Mouse (Mus musculus): Measurements from ENCODE around the gene Donson. TPM values are rescaled to one million over a fixed set of nuclear protein-coding genes. Genes with fewer than 3 reads are reported as not detected.
"Not testable (repeated sequence)": the region's sequence is repeated elsewhere in the genome, so short reads cannot be mapped to it uniquely, and the experiment has no call there.

Gene Donson
- total and polyA plus RNA-seq, 3 experiments, result 51.9 to 63.9 (median 62.5) TPM

- no peak for TF ChIP-seq ZC3H11A (IDR thresholded peaks at IDR 0.05; ENCODE audit: low read depth, low read length)
- 0 out of 2 replicates have a peak, but pooled peaks have one; percentile 25 for TF ChIP-seq KAT2A (IDR thresholded peaks at IDR 0.05; ENCODE audit: insufficient replicate concordance, low read length)
- peak; percentile 2; the same call in 1 of the 2 replicates for TF ChIP-seq CHD2 (IDR thresholded peaks at IDR 0.05; ENCODE audit: low read length)
- TF ChIP-seq POLR2A (IDR thresholded peaks at IDR 0.05; ENCODE audit: low read depth, low read length), result no peak; the same call in 1 of the 2 replicates
- TF ChIP-seq POLR2AphosphoS2 (IDR thresholded peaks at IDR 0.05; ENCODE audit: low read depth, low read length), result no peak; the same call in 1 of the 2 replicates
- TF ChIP-seq CTCF (conservative IDR thresholded peaks at IDR 0.05 in 1 of 2, IDR thresholded peaks at IDR 0.05 in 1 of 2; ENCODE audit: low read depth in 2 of 2, low read length in 2 of 2), result peak in 1 of 2 experiments; percentile 63; a peak in 2 of 4 replicates
- 0 out of 2 replicates have a peak, but pooled peaks have one; percentile 40 for TF ChIP-seq ETS1 (conservative IDR thresholded peaks at IDR 0.05; ENCODE audit: low read depth, low read length)
Measured at GRCm38 (mm10) chr16:91645995-91646602, 42.5 kb downstream of the Donson start (continued).

GRCm38 (mm10) chr16:91645420-91645819 is 43.1 kb downstream of the Donson start:
- peak; percentile 38 for DNase-seq (ENCODE audit: extremely low read depth)
- dilution Hi-C loops (cut with MboI; ENCODE audit: extremely low pct_ligation_motif_present, extremely low pct_unique_long_range_greater_than_20kb, low sequenced_read_pairs); H3K9me3 ChIP-seq (replicated peaks; ENCODE audit: low read length); H3K27me3 ChIP-seq (replicated peaks); H3K27ac ChIP-seq (ENCODE audit: insufficient read depth, low read depth); in situ Hi-C loops (cut with MboI; ENCODE audit: low pct_ligation_motif_present, low pct_unique_long_range_greater_than_20kb, low sequenced_read_pairs): not testable (repeated sequence)
- peak in 1 of 2 experiments; percentile 53; a peak in 2 of 4 replicates for TF ChIP-seq CTCF (conservative IDR thresholded peaks at IDR 0.05 in 1 of 2, IDR thresholded peaks at IDR 0.05 in 1 of 2; ENCODE audit: low read depth in 2 of 2, low read length in 2 of 2)
- peak; percentile 59; the same call in 1 of the 2 replicates for TF ChIP-seq MYC (IDR thresholded peaks at IDR 0.05; ENCODE audit: low read depth, low read length)
- Histone ChIP-seq H3K9ac (ENCODE audit: insufficient read depth, low read depth) (peak overlapping the region; percentile 88; the same call in 1 of the 2 replicates), H3K79me2 (replicated peaks; ENCODE audit: control insufficient read depth, extremely low read depth, insufficient read depth, poor library complexity, severe bottlenecking) (peaks cover 76% of the 10 kb centered on the region), H3K4me3 (replicated peaks in 1 of 3; ENCODE audit: low read depth in 2 of 3, low read length in 2 of 3, poor library complexity in 1 of 3) (peak overlapping the region in 2 of 3 experiments; percentile 69 to 87), H3K36me3 (replicated peaks in 1 of 2; ENCODE audit: control insufficient read depth in 1 of 2, insufficient read depth in 1 of 2, low read length in 1 of 2) (peaks cover 22 to 45% of the 10 kb centered on the region in 2 experiments), H3K4me1 (ENCODE audit: control insufficient read depth in 1 of 2, insufficient read depth in 2 of 2) (peaks cover 0 to 35% of the 10 kb centered on the region in 2 experiments; a peak in 2 of 4 replicates), H3K4me2 (ENCODE audit: insufficient read depth, low read depth, poor library complexity, severe bottlenecking) (0 out of 2 replicates have a peak overlapping the region, but pooled peaks have one; percentile 35)

GRCm38 (mm10) chr16:91644901-91645300 is 43.7 kb downstream of the Donson start:
- 0 out of 2 replicates have a peak overlapping the region, but pooled peaks have one; percentile 3 for H3K27ac ChIP-seq (ENCODE audit: insufficient read depth, low read depth)
- dilution Hi-C loops (cut with MboI; ENCODE audit: extremely low pct_ligation_motif_present, extremely low pct_unique_long_range_greater_than_20kb, low sequenced_read_pairs), result no loop called here

More at GRCm38 (mm10) chr16:91644901-91645300, 43.7 kb downstream of the Donson start:
- Histone ChIP-seq H3K9ac (ENCODE audit: insufficient read depth, low read depth) (peak overlapping the region; percentile 29), H3K36me3 (replicated peaks in 1 of 2; ENCODE audit: control insufficient read depth in 1 of 2, insufficient read depth in 1 of 2, low read length in 1 of 2) (peaks cover 27 to 46% of the 10 kb centered on the region in 2 experiments), H3K4me2 (ENCODE audit: insufficient read depth, low read depth, poor library complexity, severe bottlenecking) (peak overlapping the region; percentile 39), H3K27me3 (replicated peaks) (no peaks in the 10 kb centered on the region), H3K9me3 (replicated peaks; ENCODE audit: low read length) (no peaks in the 10 kb centered on the region), H3K4me3 (replicated peaks in 1 of 3; ENCODE audit: low read depth in 2 of 3, low read length in 2 of 3, poor library complexity in 1 of 3) (peak overlapping the region in 2 of 3 experiments; percentile 15 to 46), H3K4me1 (ENCODE audit: control insufficient read depth in 1 of 2, insufficient read depth in 2 of 2) (peaks cover 0 to 30% of the 10 kb centered on the region in 2 experiments; a peak in 2 of 4 replicates), H3K79me2 (replicated peaks; ENCODE audit: control insufficient read depth, extremely low read depth, insufficient read depth, poor library complexity, severe bottlenecking) (peaks cover 71% of the 10 kb centered on the region)
- peak; percentile 38 for DNase-seq (ENCODE audit: extremely low read depth)
- TF ChIP-seq JUND (conservative IDR thresholded peaks at IDR 0.05; ENCODE audit: low read depth, low read length) (no peak), MYC (IDR thresholded peaks at IDR 0.05; ENCODE audit: low read depth, low read length) (no peak), BHLHE40 (IDR thresholded peaks at IDR 0.05; ENCODE audit: low read depth, low read length) (peak; percentile 40)
- in situ Hi-C loops (cut with MboI; ENCODE audit: low pct_ligation_motif_present, low pct_unique_long_range_greater_than_20kb, low sequenced_read_pairs), result no loop called here

All from CH12.LX (cell line).